Mouse (Mus musculus) heart, embryonic 12.5 days (tissue): ENCODE measurements at regions not wholly inside any gene's neighbourhood (a gene's known extent, or its start where the extent isn't known, plus 50 kb on each side); places are given as distances from the start of the nearest gene placed in this dataset.

Experiments
- ATAC-seq: fragments of 200-750 bp; cut with Nextera tagmentation; 2 replicates; pipeline ENCODE4 v1.8.0; 2017; ENCODE audit warnings: moderate TSS enrichment, moderate library complexity; ENCODE audit not compliant: insufficient number of reproducible peaks, low FRiP score
- H3K27ac ChIP-seq: fragments of 300-500 bp; sonication (generic); 2 replicates; pipeline ENCODE4 v1.5.1; 2016; ENCODE audit warnings: mild to moderate bottlenecking, moderate library complexity; ENCODE audit not compliant: poor library complexity, severe bottlenecking
- H3K27me3 ChIP-seq: fragments of 300-500 bp; sonication (generic); replicated peaks from 2 replicates; pipeline ENCODE4 v1.6.1; 2016; ENCODE audit warnings: mild to moderate bottlenecking, moderate library complexity
- H3K36me3 ChIP-seq: fragments of 300-500 bp; sonication (generic); 2 replicates; pipeline ENCODE4 v1.6.1; 2016; ENCODE audit warnings: mild to moderate bottlenecking, moderate library complexity
- H3K4me1 ChIP-seq: fragments of 300-500 bp; sonication (generic); replicated peaks from 2 replicates; pipeline ENCODE4 v1.6.1; 2016; ENCODE audit warnings: mild to moderate bottlenecking
- H3K4me2 ChIP-seq: fragments of 300-500 bp; sonication (generic); 2 replicates; pipeline ENCODE4 v1.6.1; 2016; ENCODE audit warnings: mild to moderate bottlenecking, moderate library complexity
- H3K4me3 ChIP-seq: fragments of 300-500 bp; sonication (generic); 2 replicates; pipeline ENCODE4 v1.5.1; 2016; ENCODE audit warnings: mild to moderate bottlenecking
- H3K9ac ChIP-seq: fragments of 300-500 bp; sonication (generic); 2 replicates; pipeline ENCODE4 v1.6.1; 2016; ENCODE audit warnings: mild to moderate bottlenecking, moderate library complexity
- H3K9me3 ChIP-seq: fragments of 300-500 bp; sonication (generic); replicated peaks from 2 replicates; pipeline ENCODE4 v1.6.1; 2016; ENCODE audit warnings: mild to moderate bottlenecking, moderate library complexity
- WGBS: fragments of 180-500 bp; shearing (Covaris S2); methylation state at CpG from one replicate; pipeline ENCODE4 v1.1.7; 2016; 5-methylcytosine and 5-hydroxymethylcytosine counted together

DNA sequence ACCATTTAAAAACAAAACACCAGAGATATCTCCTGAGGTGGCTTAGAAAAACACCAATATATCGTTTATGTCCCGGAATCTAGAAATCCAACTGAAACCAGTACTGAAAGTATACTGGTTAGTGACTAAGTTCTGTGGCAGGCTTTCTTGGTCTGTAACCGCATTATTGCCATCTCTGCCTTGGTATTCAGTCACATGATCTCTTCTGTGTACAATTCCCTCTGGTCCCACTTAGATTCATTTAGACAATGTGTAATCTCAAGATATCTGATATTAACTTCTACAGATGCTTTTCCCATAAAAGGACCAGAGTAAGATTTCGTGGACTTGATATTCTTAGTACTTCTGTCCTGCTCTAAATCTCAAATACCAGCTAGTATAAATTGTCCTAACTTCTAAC is 414.7 kb downstream of the Ptprc start:
- ATAC-seq, result no peak
- no peaks in the 10 kb centered on the region for H3K9me3 ChIP-seq
- H3K4me1 ChIP-seq, result no peaks in the 10 kb centered on the region
- H3K27ac ChIP-seq, result no peak overlapping the region
- H3K9ac ChIP-seq, result no peak overlapping the region
- no peaks in the 10 kb centered on the region for H3K36me3 ChIP-seq
- H3K4me3 ChIP-seq, result no peak overlapping the region
- H3K27me3 ChIP-seq, result no peaks in the 10 kb centered on the region
- WGBS, result 83% methylated on average over 4 of the region's 4 CpGs
- no peak overlapping the region for H3K4me2 ChIP-seq

DNA sequence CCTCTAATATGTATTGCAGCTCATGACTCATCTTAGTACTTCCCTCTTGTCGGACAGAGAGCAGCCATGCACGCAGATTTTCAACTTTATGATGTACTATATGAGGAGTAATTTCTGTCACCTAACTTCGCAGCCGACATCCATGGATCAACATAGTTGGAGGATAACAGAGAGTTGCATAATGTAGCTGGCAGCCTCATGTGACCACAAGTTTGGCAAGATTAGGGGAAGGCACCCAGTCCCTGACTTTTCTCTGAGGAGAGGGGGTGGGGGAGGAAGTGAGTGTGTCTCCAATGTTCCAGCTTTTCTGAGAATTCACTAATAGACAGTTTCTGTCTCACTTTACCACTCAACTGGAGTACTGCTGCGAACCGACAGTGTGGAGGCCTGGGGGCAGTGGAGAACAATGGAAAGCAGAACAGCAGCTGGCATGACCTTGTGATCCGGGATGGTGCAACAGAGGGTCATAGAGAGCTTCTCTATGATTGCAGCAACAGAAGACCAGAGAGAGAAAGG is 424.0 kb downstream of the Ptprc start:
- 77% methylated on average over 7 of the region's 7 CpGs for WGBS
- Histone ChIP-seq H3K4me2 (no peak overlapping the region), H3K36me3 (no peaks in the 10 kb centered on the region), H3K27ac (no peak overlapping the region), H3K27me3 (no peaks in the 10 kb centered on the region), H3K9me3 (0 out of 2 replicates have a peak, but pooled peaks cover 4% of the 10 kb centered on the region), H3K4me1 (peaks cover 3% of the 10 kb centered on the region; the same call in 1 of the 2 replicates), H3K9ac (no peak overlapping the region), H3K4me3 (no peak overlapping the region)
- ATAC-seq, result no peak

DNA sequence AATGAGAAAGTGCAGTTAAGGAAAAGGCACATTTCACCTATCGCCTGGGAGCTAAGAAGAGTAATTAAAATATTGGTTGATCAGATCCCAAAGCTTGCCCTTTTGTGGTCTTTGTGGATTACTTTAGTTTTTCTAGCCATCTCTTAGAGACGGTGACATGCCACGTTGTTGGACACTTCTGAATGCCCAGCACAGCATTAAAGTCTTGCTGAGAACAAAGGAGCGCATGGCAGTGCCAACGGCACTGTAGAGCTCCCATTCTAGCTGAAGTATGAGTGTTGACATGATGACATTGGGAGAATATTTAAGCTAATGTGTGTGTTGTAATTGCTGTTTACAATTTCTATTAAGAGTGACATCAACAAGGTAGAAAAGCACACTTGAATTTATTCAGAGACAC is 424.6 kb downstream of the Ptprc start:
- WGBS, result 82% methylated on average over 5 of the region's 5 CpGs
- Histone ChIP-seq H3K4me3 (no peak overlapping the region), H3K27ac (no peak overlapping the region), H3K27me3 (no peaks in the 10 kb centered on the region), H3K36me3 (no peaks in the 10 kb centered on the region), H3K9ac (no peak overlapping the region), H3K9me3 (0 out of 2 replicates have a peak, but pooled peaks cover 4% of the 10 kb centered on the region), H3K4me1 (peaks cover 7% of the 10 kb centered on the region), H3K4me2 (no peak overlapping the region)
- ATAC-seq, result no peak

DNA sequence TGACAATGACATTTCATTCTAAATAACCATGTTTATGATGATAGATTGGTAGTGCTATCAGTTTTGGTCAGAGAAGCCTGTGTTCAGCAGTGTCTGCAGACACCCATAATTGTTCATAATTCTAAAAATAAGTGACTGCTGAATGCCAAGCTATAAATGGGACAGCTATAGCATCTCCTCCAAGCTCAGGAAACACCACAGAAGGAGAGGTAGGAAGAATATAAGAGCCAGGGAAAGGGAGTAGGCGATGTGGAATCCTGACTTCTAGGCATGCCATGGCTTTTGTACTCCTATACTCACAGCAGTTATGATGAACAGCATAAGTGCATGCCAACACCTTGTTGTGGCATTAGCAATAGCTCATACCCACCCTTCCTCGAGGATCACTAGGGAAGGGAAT is 429.4 kb downstream of the Ptprc start:
- no peak for ATAC-seq
- Histone ChIP-seq H3K4me3 (no peak overlapping the region), H3K27me3 (no peaks in the 10 kb centered on the region), H3K27ac (no peak overlapping the region), H3K4me2 (no peak overlapping the region), H3K9me3 (no peaks in the 10 kb centered on the region), H3K9ac (no peak overlapping the region), H3K36me3 (no peaks in the 10 kb centered on the region), H3K4me1 (peaks cover 5% of the 10 kb centered on the region; the same call in 1 of the 2 replicates)
- 46% methylated on average over 2 of the region's 2 CpGs for whole genome bisulfite sequencing

GRCm38 (mm10) chr1:137738157-137738851 is 437.2 kb downstream of the Ptprc start:
- Histone ChIP-seq H3K4me1 (no peaks in the 10 kb centered on the region), H3K9ac (no peak overlapping the region), H3K4me3 (no peak overlapping the region), H3K36me3 (no peaks in the 10 kb centered on the region), H3K27ac (no peak overlapping the region), H3K9me3 (no peaks in the 10 kb centered on the region), H3K27me3 (no peaks in the 10 kb centered on the region), H3K4me2 (no peak overlapping the region)
- WGBS, result 19% methylated on average over 1 of the region's 1 CpGs
- ATAC-seq, result no peak

DNA sequence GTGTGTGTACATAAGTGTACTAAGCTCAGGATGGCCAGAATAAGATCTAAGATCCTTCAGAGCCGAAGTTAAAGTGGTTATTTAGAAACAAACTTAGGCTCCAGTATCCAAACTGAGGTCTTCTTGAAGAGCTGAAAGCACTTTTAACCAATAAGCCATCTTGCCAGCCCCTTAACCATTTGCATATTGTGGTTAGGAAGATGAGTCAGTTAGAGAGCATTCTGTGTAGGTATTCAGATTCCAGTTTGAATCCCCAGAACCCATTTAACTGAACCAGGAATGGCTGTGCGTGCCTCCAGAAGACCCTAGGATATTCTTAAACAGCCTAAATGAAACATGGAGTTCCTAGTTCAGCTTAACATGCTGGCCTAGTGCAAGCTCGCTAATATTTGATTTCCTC is 471.6 kb downstream of the Ptprc start:
- ATAC-seq, result no peak
- no peak overlapping the region for H3K9ac ChIP-seq
- no peaks in the 10 kb centered on the region for H3K27me3 ChIP-seq
- H3K4me2 ChIP-seq, result no peak overlapping the region
- H3K4me3 ChIP-seq, result no peak overlapping the region
- no peaks in the 10 kb centered on the region for H3K36me3 ChIP-seq
- H3K27ac ChIP-seq, result no peak overlapping the region
- 80% methylated on average over 3 of the region's 3 CpGs for WGBS
- no peaks in the 10 kb centered on the region for H3K4me1 ChIP-seq
- H3K9me3 ChIP-seq, result no peaks in the 10 kb centered on the region

DNA sequence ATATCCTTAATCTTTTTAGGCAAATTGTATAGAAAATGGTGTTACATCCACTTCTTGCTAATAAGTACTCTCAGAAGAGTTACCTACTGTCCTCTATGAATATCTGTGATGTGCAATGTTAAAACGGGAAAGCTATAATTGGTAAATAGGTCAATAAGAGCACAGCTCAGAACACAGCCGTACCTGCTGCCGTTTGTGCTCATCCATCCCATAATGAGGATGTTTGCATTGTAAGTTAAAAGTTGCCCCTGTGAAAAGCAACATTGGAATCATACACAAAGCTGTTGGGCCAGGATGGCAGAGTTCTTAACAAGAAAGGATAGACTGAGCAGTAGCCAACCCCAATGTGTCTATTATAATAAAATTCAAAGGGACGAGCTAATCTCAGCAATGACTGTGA is 476.6 kb downstream of the Ptprc start:
- Histone ChIP-seq H3K9ac (no peak overlapping the region), H3K9me3 (no peaks in the 10 kb centered on the region), H3K4me1 (no peaks in the 10 kb centered on the region), H3K27me3 (no peaks in the 10 kb centered on the region), H3K36me3 (no peaks in the 10 kb centered on the region), H3K27ac (no peak overlapping the region), H3K4me2 (no peak overlapping the region), H3K4me3 (no peak overlapping the region)
- ATAC-seq, result no peak
- WGBS, result 86% methylated on average over 4 of the region's 4 CpGs

DNA sequence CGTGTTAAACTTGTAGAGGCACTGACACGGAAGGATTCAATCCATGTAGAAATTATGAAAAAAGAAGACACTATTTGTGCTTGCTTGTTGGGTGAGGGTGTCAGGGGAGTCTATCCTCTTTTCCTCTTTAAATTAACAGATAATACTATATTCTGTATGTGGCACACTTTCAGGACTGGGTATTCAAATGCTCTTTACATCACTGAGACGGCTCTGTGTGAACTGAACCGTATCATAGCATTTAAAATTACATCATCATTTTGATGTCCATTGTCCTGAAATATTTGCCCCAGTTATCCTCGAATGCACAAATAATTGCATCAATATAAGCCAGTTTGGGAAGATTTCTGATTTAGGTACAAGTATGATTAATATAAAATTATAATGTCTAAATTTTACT is 478.2 kb downstream of the Ptprc start:
- Histone ChIP-seq H3K4me2 (no peak overlapping the region), H3K4me1 (no peaks in the 10 kb centered on the region), H3K9me3 (no peaks in the 10 kb centered on the region), H3K27ac (no peak overlapping the region), H3K27me3 (no peaks in the 10 kb centered on the region), H3K36me3 (no peaks in the 10 kb centered on the region), H3K9ac (no peak overlapping the region), H3K4me3 (no peak overlapping the region)
- no peak for ATAC-seq
- 78% methylated on average over 5 of the region's 5 CpGs for WGBS

DNA sequence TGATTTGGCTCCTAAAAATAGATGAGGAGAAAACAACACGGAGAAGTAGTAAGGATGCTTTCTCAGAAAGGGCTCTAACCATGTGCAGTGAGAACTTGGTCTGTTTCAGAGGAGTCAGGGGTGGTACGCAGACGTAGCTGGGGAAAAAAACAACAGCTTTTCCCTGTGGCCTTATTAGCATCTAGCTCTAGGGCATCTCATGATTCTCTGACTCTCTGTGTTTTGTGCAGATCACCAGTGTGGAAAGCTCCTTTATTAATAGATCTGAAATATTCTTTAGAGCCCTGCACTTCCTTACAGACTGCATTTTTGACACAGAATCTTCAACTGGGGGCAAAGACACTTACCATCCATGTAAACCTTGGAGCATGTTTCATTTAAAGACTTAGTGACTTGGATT is 478.7 kb downstream of the Ptprc start:
- 49% methylated on average over 3 of the region's 3 CpGs for WGBS
- Histone ChIP-seq H3K36me3 (no peaks in the 10 kb centered on the region), H3K27ac (no peak overlapping the region), H3K27me3 (no peaks in the 10 kb centered on the region), H3K4me3 (no peak overlapping the region), H3K9ac (no peak overlapping the region), H3K4me2 (no peak overlapping the region), H3K4me1 (no peaks in the 10 kb centered on the region), H3K9me3 (no peaks in the 10 kb centered on the region)
- ATAC-seq, result no peak

DNA sequence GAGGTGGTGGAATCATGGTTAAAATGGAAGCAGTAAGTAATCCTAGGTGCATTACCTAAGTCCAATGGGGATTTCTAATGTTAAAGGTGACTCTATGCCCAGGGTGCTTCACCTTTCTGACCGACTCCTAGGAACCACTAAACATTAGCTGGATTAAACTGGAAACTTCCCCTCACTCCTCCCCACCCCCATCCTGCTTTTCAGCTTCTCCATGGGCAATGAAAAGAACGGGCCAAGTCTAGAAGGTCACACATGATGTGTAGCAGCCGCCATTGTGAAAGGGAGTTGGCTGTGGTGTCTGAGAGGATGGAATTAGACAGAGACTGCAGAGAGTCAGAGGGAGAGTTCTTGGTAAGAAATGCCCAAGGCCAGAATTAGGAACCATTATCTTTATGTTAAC is 479.8 kb downstream of the Ptprc start:
- Histone ChIP-seq H3K4me1 (no peaks in the 10 kb centered on the region), H3K4me3 (no peak overlapping the region), H3K9me3 (no peaks in the 10 kb centered on the region), H3K9ac (no peak overlapping the region), H3K27me3 (no peaks in the 10 kb centered on the region), H3K36me3 (no peaks in the 10 kb centered on the region), H3K27ac (no peak overlapping the region), H3K4me2 (no peak overlapping the region)
- 78% methylated on average over 3 of the region's 3 CpGs for WGBS
- no peak for ATAC-seq

DNA sequence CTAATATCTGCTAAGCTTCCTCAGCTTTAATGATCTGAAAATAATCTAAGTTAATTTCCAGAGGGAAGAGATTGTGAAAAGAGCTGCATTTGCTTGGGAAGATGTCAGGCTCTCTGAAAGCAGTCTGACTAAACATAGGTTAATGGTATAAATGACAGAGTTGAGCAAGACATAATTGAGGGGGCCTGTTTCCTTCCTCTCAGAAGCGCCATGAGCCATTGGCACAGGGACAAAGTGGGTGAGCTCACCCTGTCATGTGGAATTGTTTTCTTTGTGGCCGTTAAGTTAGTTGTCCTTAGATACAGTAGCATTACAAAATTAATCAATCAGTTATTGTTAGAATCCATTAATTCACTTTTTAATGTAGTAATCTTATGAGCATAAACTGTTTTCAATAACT is 483.0 kb downstream of the Ptprc start:
- WGBS, result 53% methylated on average over 2 of the region's 2 CpGs
- H3K27ac ChIP-seq, result no peak overlapping the region
- no peak overlapping the region for H3K4me3 ChIP-seq
- H3K36me3 ChIP-seq, result no peaks in the 10 kb centered on the region
- H3K4me1 ChIP-seq, result no peaks in the 10 kb centered on the region
- no peak overlapping the region for H3K9ac ChIP-seq
- no peak for ATAC-seq
- no peaks in the 10 kb centered on the region for H3K9me3 ChIP-seq
- no peak overlapping the region for H3K4me2 ChIP-seq
- H3K27me3 ChIP-seq, result no peaks in the 10 kb centered on the region
